Mouse (Mus musculus): ENCODE results near the gene Fbxl3.

- TF ChIP-seq CTCF (IDR thresholded peaks at IDR 0.05) (no peak), EP300 (IDR thresholded peaks at IDR 0.05) (no peak)
These were observed 2.9 kb upstream of the Fbxl3 start for GRCm38 (mm10) chr14:103102246-103102645.

All from lung, postnatal 0 days (tissue).